Mouse (Mus musculus) heart, adult 2 months (tissue): ENCODE measurements around the gene Wfikkn1. TPM values are rescaled to one million over a fixed set of nuclear protein-coding genes. Genes with fewer than 3 reads are reported as not detected.
A peak's percentile ranks its signal among the peaks of the same experiment; 100 is the strongest.

Source experiments
- DNase-seq, 2 experiments: peaks; one replicate each; pipeline ENCODE4 v3.0.0; 2021
- H3K27ac ChIP-seq: fragments of 200-600 bp; 2 replicates; pipeline ENCODE4 v1.8.1; 2022
- H3K27me3 ChIP-seq: fragments of 200-500 bp; 2 replicates; pipeline ENCODE4 v1.6.1; 2012; ENCODE audit warnings: mild to moderate bottlenecking, low read length, inconsistent platforms, mixed read lengths; ENCODE audit not compliant: control insufficient read depth, insufficient read depth
- H3K36me3 ChIP-seq: fragments of 200-500 bp; 2 replicates; pipeline ENCODE4 v1.6.1; 2012; ENCODE audit warnings: low read length, inconsistent platforms; ENCODE audit not compliant: control insufficient read depth, insufficient read depth
- H3K4me1 ChIP-seq: fragments of 200-500 bp; 2 replicates; pipeline ENCODE4 v1.6.1; 2011; ENCODE audit warnings: low read length; ENCODE audit not compliant: control insufficient read depth, insufficient read depth
- H3K4me3 ChIP-seq: fragments of 200-600 bp; 2 replicates; pipeline ENCODE4 v1.8.1; 2022
- H3K79me2 ChIP-seq: fragments of 200-500 bp; replicated peaks from 2 replicates; pipeline ENCODE4 v1.6.1; 2012; ENCODE audit warnings: mild to moderate bottlenecking, inconsistent platforms, low read length, moderate library complexity, mixed read lengths; ENCODE audit not compliant: control insufficient read depth, insufficient read depth
- H3K9ac ChIP-seq: fragments of 200-500 bp; 2 replicates; pipeline ENCODE4 v1.6.1; 2012; ENCODE audit warnings: low read depth, mild to moderate bottlenecking, control low read depth, inconsistent platforms, low read length, mixed read lengths
- CTCF ChIP-seq: fragments of 200-600 bp; IDR thresholded peaks from 2 replicates; pipeline ENCODE4 v1.8.1; 2022; ENCODE audit warnings: antibody characterized with exemption, mild to moderate bottlenecking, moderate library complexity
- EP300 ChIP-seq: fragments of 200-500 bp; IDR thresholded peaks from 2 replicates; pipeline ENCODE4 v1.6.1; 2011; ENCODE audit warnings: low read depth, low read length, control low read depth; ENCODE audit not compliant: insufficient read depth
- POLR2A ChIP-seq: fragments of 200-500 bp; IDR thresholded peaks from 2 replicates; pipeline ENCODE4 v1.6.1; 2011; ENCODE audit warnings: mild to moderate bottlenecking, low read depth, low read length, control low read depth; ENCODE audit not compliant: insufficient read depth
- WGBS: fragments of 180-500 bp; shearing (Covaris S2); methylation state at CpG from one replicate; pipeline ENCODE4 v1.1.7; 2018; 5-methylcytosine and 5-hydroxymethylcytosine counted together
- intact Hi-C: fragments of 180-260 bp; cut with DNase I; formaldehyde crosslinking; loops from one replicate; pipeline ENCODE4 v1.15.1; 2025
- polyA plus RNA-seq: library from polyadenylated mRNA; depleted of rRNA; stranded (reverse); fragments of >200 nt; gene quantifications from 2 replicates; pipeline ENCODE4 v1.2.3, GENCODE M21; 2012
- total RNA-seq, 2 experiments: library from RNA; stranded (reverse); gene quantifications; 2 replicates each; pipeline ENCODE4 v1.2.3; 2021

Wfikkn1 gene
- total and polyA plus RNA-seq, 3 experiments = 0.29 to 0.82 (median 0.50) TPM

- Histone ChIP-seq H3K4me3 (no peak overlapping the region), H3K4me1 (peaks cover 19% of the 10 kb centered on the region), H3K9ac (no peak overlapping the region), H3K27ac (peak overlapping the region; percentile 70), H3K36me3 (no peaks in the 10 kb centered on the region; the same call in none of the 2 replicates), H3K79me2 (peaks cover 3% of the 10 kb centered on the region), H3K27me3 (no peaks in the 10 kb centered on the region)
- DNase-seq = peak; percentile 40 to 64
- peak; percentile 58; the same call in 1 of the 2 replicates for TF ChIP-seq EP300
- TF ChIP-seq CTCF = no peak
- TF ChIP-seq POLR2A = no peak
- WGBS = 73% methylated on average over 4 of the region's 4 CpGs
- intact Hi-C loops = no loop called here
Measured at GRCm38 (mm10) chr17:25911816-25912215, 31.2 kb upstream of the Wfikkn1 start.

DNA sequence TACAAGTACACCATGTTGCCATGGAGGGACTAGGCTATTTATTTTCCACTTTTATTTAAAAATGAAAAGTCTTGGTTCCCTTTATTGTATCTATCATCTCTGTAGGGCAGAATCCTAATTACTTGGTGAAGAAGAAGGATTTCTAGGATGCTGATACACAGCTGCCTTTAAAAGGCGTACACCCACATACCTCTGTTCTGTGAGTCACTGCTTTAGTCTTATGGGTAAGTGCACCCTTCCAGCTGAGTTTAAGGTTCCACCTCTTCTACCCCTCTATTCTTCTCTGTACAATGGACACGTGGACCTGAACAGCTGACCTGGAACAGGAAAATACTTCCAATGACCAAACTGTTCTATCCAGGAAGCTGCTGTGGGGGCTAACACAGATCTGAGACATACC lies 27.0 kb upstream of the Wfikkn1 start:
- TF ChIP-seq CTCF = no peak
- TF ChIP-seq EP300 = no peak
- TF ChIP-seq POLR2A = no peak
- Histone ChIP-seq H3K36me3 (no peaks in the 10 kb centered on the region; the same call in none of the 2 replicates), H3K79me2 (peaks cover 6% of the 10 kb centered on the region), H3K9ac (no peak overlapping the region), H3K4me1 (peaks cover 6% of the 10 kb centered on the region), H3K4me3 (no peak overlapping the region), H3K27me3 (no peaks in the 10 kb centered on the region), H3K27ac (no peak overlapping the region)
- 70% methylated on average over 2 of the region's 2 CpGs for WGBS
- intact Hi-C loops = no loop called here
- no peak for DNase-seq

- Histone ChIP-seq H3K36me3 (no peaks in the 10 kb centered on the region), H3K4me3 (no peak overlapping the region), H3K79me2 (peaks cover 8% of the 10 kb centered on the region), H3K27ac (no peak overlapping the region), H3K9ac (no peak overlapping the region), H3K27me3 (no peaks in the 10 kb centered on the region), H3K4me1 (no peaks in the 10 kb centered on the region)
- no peak for DNase-seq
- no peak for TF ChIP-seq POLR2A
- TF ChIP-seq EP300 = no peak
- no peak for TF ChIP-seq CTCF
- intact Hi-C loops = no loop called here
- WGBS = 82% methylated on average over 3 of the region's 3 CpGs
Measured at GRCm38 (mm10) chr17:25903061-25903460, 22.4 kb upstream of the Wfikkn1 start.

- intact Hi-C loops = no loop called here
Measured at GRCm38 (mm10) chr17:25900193-25900592, 19.5 kb upstream of the Wfikkn1 start.

DNA sequence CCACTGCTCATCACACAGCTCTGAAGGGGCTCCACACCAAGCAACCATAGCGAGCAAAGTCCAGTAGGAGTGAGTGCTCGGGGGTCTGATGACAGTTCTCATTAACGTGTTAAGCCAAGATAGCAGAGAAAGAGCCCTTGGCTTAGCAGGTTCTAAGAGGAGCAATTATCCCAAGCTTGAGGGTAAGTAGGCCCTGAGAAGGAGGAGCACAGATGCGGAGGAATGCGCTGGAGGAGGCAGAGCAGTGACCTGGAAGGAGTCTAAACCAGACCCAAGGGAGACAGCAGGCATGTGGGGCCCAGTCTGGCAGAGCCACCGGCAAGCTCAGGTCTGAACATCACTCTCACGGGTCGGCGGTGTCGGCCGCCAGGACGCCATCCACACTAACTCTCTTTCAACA lies 15.2 kb upstream of the Wfikkn1 start:
- Histone ChIP-seq H3K9ac (no peak overlapping the region), H3K4me3 (no peak overlapping the region), H3K79me2 (no peaks in the 10 kb centered on the region; the same call in 1 of the 2 replicates), H3K4me1 (peaks cover 1% of the 10 kb centered on the region; the same call in 1 of the 2 replicates), H3K27me3 (no peaks in the 10 kb centered on the region), H3K27ac (no peak overlapping the region), H3K36me3 (no peaks in the 10 kb centered on the region)
- TF ChIP-seq EP300 (no peak), CTCF (no peak), POLR2A (no peak)
- whole genome bisulfite sequencing = 85% methylated on average over 12 of the region's 12 CpGs
- no peak for DNase-seq
- intact Hi-C loops = loop anchor here (2.0 kb wide), 1 partner anchor 23 kb away; the partner anchor contains the start of gene Rab40c

More at GRCm38 (mm10) chr17:25900193-25900592, 19.5 kb upstream of the Wfikkn1 start:
- WGBS = 95% methylated on average over 1 of the region's 1 CpGs
- DNase-seq = no peak
- TF ChIP-seq EP300 (no peak), POLR2A (no peak), CTCF (0 out of 2 replicates have a peak, but pooled peaks have one; percentile 6)
- H3K4me1 ChIP-seq = no peaks in the 10 kb centered on the region
- H3K9ac ChIP-seq = no peak overlapping the region
- H3K4me3 ChIP-seq = no peak overlapping the region
- H3K36me3 ChIP-seq = no peaks in the 10 kb centered on the region
- H3K27ac ChIP-seq = no peak overlapping the region
- peaks cover 5% of the 10 kb centered on the region for H3K79me2 ChIP-seq
- no peaks in the 10 kb centered on the region for H3K27me3 ChIP-seq

DNA sequence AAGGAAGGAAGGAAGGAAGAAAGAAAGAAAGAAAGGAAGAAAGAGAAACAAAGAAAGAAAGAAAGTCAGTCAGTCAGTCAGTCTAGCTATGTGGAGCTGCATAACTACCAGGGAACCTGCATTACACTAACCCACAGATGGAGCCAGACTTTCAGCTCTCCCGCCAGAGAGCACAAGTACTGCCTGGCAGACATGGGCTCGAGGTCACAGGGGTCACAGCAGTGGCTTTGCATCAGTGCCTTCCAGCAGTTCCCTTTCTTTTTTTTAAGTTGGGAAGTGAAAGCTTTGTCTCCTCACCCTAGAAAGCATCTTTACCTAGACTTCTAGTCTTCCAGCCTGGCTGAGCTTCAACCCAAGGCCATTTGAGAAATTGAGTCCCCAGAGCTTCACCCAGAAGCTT lies 14.8 kb upstream of the Wfikkn1 start:
- Histone ChIP-seq H3K4me3 (no peak overlapping the region), H3K27me3 (no peaks in the 10 kb centered on the region), H3K9ac (no peak overlapping the region), H3K79me2 (no peaks in the 10 kb centered on the region; the same call in 1 of the 2 replicates), H3K4me1 (peaks cover 1% of the 10 kb centered on the region; the same call in 1 of the 2 replicates), H3K27ac (no peak overlapping the region), H3K36me3 (no peaks in the 10 kb centered on the region)
- intact Hi-C loops = loop anchor here (2.0 kb wide), 1 partner anchor 23 kb away; the partner anchor contains the start of gene Rab40c
- peak; percentile 42 for TF ChIP-seq CTCF
- TF ChIP-seq EP300 = no peak
- 42% methylated on average over 2 of the region's 2 CpGs for WGBS
- DNase-seq = no peak
